Mouse (Mus musculus) lung, embryonic 14.5 days (tissue): Measurements from ENCODE around the gene Prpf19. TPM values are rescaled to one million over a fixed set of nuclear protein-coding genes. Genes with fewer than 3 reads are reported as not detected.
A peak's percentile ranks its signal among the peaks of the same experiment; 100 is the strongest.

Experiments
- ATAC-seq: fragments of 200-750 bp; cut with Nextera tagmentation; 2 replicates; pipeline ENCODE4 v1.8.0; 2017; ENCODE audit warnings: mild to moderate bottlenecking, moderate TSS enrichment, moderate library complexity; ENCODE audit not compliant: insufficient read depth
- DNase-seq: peaks from one replicate; pipeline ENCODE4 v3.0.0-alpha.2; 2015
- H3K27ac ChIP-seq: fragments of 300-500 bp; sonication (generic); 2 replicates; pipeline ENCODE4 v1.5.1; 2014; ENCODE audit warnings: low read depth, mild to moderate bottlenecking, moderate library complexity
- H3K27me3 ChIP-seq: fragments of 300-500 bp; sonication (generic); 2 replicates; pipeline ENCODE4 v1.6.1; 2014; ENCODE audit warnings: low read length, control low read depth; ENCODE audit not compliant: insufficient read depth
- H3K36me3 ChIP-seq: fragments of 300-500 bp; sonication (generic); 2 replicates; pipeline ENCODE4 v1.6.1; 2014; ENCODE audit warnings: control low read depth; ENCODE audit not compliant: insufficient read depth
- H3K4me1 ChIP-seq: fragments of 300-500 bp; sonication (generic); 2 replicates; pipeline ENCODE4 v1.6.1; 2014; ENCODE audit warnings: antibody characterized with exemption, control low read depth; ENCODE audit not compliant: insufficient read depth
- H3K4me2 ChIP-seq: fragments of 300-500 bp; sonication (generic); 2 replicates; pipeline ENCODE4 v1.6.1; 2014; ENCODE audit warnings: mild to moderate bottlenecking
- H3K4me3 ChIP-seq: fragments of 300-500 bp; sonication (generic); 2 replicates; pipeline ENCODE4 v1.5.1; 2014; ENCODE audit warnings: low read depth, low read length
- H3K9ac ChIP-seq: fragments of 300-500 bp; sonication (generic); 2 replicates; pipeline ENCODE4 v1.6.1; 2014
- H3K9me3 ChIP-seq: fragments of 300-500 bp; sonication (generic); 2 replicates; pipeline ENCODE4 v1.6.1; 2016; ENCODE audit warnings: low read depth, low read length, control low read depth
- CTCF ChIP-seq: IDR thresholded peaks from 2 replicates; pipeline ENCODE4 v1.5.1; 2016; ENCODE audit warnings: antibody characterized with exemption, low read depth
- WGBS: fragments of 180-500 bp; shearing (Covaris S2); extraction: QIAGEN DNeasy Blood & Tissue Kit; methylation state at CpG from one replicate; pipeline ENCODE4 v1.1.7; 2014; 5-methylcytosine and 5-hydroxymethylcytosine counted together
- polyA plus RNA-seq: library from polyadenylated mRNA; unstranded; fragments of >200 nt; fragmentation: Nextera tagmentation; extraction: Ambion mirVana; gene quantifications from 2 replicates; pipeline ENCODE4 v1.2.1, GENCODE M21; 2014

Prpf19 gene
- polyA plus RNA-seq, 1 experiment from 2014 or later, result 40.7 TPM

GRCm38 (mm10) chr19:10866351-10866750 lies 28.7 kb upstream of the Prpf19 start:
- 91% methylated on average over 13 of the region's 13 CpGs for WGBS
- Histone ChIP-seq H3K4me1 (0 out of 2 replicates have a peak, but pooled peaks cover 7% of the 10 kb centered on the region), H3K4me2 (no peak overlapping the region), H3K9ac (no peak overlapping the region), H3K36me3 (peaks cover 61% of the 10 kb centered on the region), H3K27me3 (no peaks in the 10 kb centered on the region), H3K4me3 (no peak overlapping the region), H3K27ac (no peak overlapping the region), H3K9me3 (no peaks in the 10 kb centered on the region)
- DNase-seq (no peak), ATAC-seq (no peak)
- no peak for TF ChIP-seq CTCF

GRCm38 (mm10) chr19:10867946-10868622 lies 26.9 kb upstream of the Prpf19 start:
- 0 out of 2 replicates have a peak, but pooled peaks cover 7% of the 10 kb centered on the region for H3K4me1 ChIP-seq
- no peaks in the 10 kb centered on the region for H3K27me3 ChIP-seq
- peak overlapping the region; percentile 85 for H3K4me3 ChIP-seq
- peaks cover 61% of the 10 kb centered on the region for H3K36me3 ChIP-seq
- DNase-seq, result no peak
- H3K27ac ChIP-seq, result no peak overlapping the region
- ATAC-seq, result no peak
- 22% methylated on average over 5 of the region's 5 CpGs for WGBS
- peak overlapping the region; percentile 83 for H3K4me2 ChIP-seq
- no peak for TF ChIP-seq CTCF
- no peaks in the 10 kb centered on the region for H3K9me3 ChIP-seq
- peak overlapping the region; percentile 89 for H3K9ac ChIP-seq

DNA sequence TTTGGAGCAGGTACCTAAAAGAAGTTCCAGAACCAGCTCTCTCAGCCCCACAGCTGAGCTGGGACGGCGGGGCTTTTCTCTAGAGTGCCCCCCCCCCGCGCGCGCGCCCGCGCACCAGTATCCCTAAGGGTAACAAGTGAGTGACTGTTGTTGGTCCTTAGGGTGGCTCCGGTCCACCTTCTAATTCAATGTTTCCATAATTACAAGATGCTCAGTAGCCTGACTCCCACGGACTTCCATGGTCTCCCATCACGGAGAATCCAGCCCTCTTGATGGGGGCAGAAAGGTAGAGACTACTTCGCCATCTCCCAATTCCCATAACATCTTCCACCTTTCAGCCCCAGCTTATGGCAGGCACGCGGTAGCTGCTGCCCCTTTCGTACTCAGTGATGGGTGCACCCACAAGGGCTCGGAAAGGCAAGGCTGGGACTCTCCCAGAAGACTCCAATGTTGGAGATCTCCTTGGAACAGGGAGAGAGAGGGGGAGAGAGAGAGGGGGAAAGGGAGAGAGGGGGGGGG lies 26.3 kb upstream of the Prpf19 start:
- peak overlapping the region; percentile 83 for H3K4me2 ChIP-seq
- 0 out of 2 replicates have a peak, but pooled peaks cover 7% of the 10 kb centered on the region for H3K4me1 ChIP-seq
- peak; percentile 34 for DNase-seq
- no peak for TF ChIP-seq CTCF
- 0 out of 2 replicates have a peak overlapping the region, but pooled peaks have one; percentile 12 for H3K27ac ChIP-seq
- peak overlapping the region; percentile 85 for H3K4me3 ChIP-seq
- no peaks in the 10 kb centered on the region for H3K9me3 ChIP-seq
- H3K27me3 ChIP-seq, result no peaks in the 10 kb centered on the region
- H3K9ac ChIP-seq, result peak overlapping the region; percentile 89
- peak; percentile 28 for ATAC-seq
- under 1% methylated on average over 17 of the region's 17 CpGs for WGBS
- peaks cover 61% of the 10 kb centered on the region for H3K36me3 ChIP-seq

DNA sequence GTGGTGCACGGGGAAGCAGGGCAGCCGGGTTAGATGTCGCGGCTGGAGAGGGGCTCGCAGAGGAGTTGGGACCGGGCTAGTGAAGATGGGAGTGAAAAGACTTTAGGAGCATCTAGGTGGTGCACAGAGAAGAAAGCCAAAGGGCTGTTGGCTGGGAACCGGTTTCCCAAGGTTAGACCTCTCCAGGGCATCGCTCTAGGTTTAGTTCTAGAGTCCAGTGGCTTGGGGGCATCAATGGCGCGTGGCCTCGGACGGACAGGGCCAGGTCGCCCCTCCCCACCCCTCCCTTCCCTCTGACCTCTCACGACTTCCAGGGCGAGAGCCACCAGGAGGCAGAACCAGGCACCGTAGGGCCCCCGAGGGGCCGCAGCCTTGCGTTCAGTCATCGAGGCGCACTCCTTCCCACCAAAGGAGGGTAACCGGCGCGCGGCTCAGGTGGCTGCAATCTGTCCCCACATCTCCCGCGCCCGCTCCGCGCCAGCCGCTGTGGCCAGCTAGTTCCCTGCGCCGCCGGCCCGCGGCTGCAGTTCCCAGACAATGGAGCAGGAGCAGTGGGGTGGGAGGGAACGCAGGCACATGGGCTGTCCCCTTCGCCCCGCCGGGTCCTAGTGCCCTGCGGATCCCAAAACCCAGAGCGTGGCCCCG lies 25.7 kb upstream of the Prpf19 start:
- TF ChIP-seq CTCF, result no peak

GRCm38 (mm10) chr19:10869886-10870527 lies 25.0 kb upstream of the Prpf19 start, which contains the start of gene Tmem132a:
TSS of gene Tmem132a (minus strand) at chr19:10869940.
- H3K36me3 ChIP-seq, result peaks cover 56% of the 10 kb centered on the region
- H3K4me3 ChIP-seq, result peak within 1 kb of the TSS; percentile 85
- H3K9me3 ChIP-seq, result no peaks in the 10 kb centered on the region
- TF ChIP-seq CTCF, result no peak
- peak; percentile 56 for ATAC-seq
- peak within 1 kb of the TSS; percentile 89 for H3K9ac ChIP-seq
- WGBS, result 3% methylated on average over 8 of the region's 8 CpGs
- H3K4me2 ChIP-seq, result peak within 1 kb of the TSS; percentile 83
- 0 out of 2 replicates have a peak, but pooled peaks cover 7% of the 10 kb centered on the region for H3K4me1 ChIP-seq
- peak within 1 kb of the TSS; percentile 80 for H3K27ac ChIP-seq
- peak; percentile 74 for DNase-seq
- H3K27me3 ChIP-seq, result no peaks in the 10 kb centered on the region

More for the DNA sequence above, 25.7 kb upstream of the Prpf19 start:
- H3K27me3 ChIP-seq, result no peaks in the 10 kb centered on the region
- H3K4me2 ChIP-seq, result peak overlapping the region; percentile 83
- WGBS, result under 1% methylated on average over 43 of the region's 43 CpGs
- ATAC-seq (peak; percentile 95), DNase-seq (peak; percentile 91)
- H3K4me1 ChIP-seq, result 0 out of 2 replicates have a peak, but pooled peaks cover 7% of the 10 kb centered on the region
- H3K4me3 ChIP-seq, result peak overlapping the region; percentile 85
- H3K36me3 ChIP-seq, result peaks cover 61% of the 10 kb centered on the region
- H3K27ac ChIP-seq, result peak overlapping the region; percentile 80
- no peaks in the 10 kb centered on the region for H3K9me3 ChIP-seq
- H3K9ac ChIP-seq, result peak overlapping the region; percentile 89

GRCm38 (mm10) chr19:10870676-10871075 lies 24.4 kb upstream of the Prpf19 start:
- ATAC-seq (no peak), DNase-seq (no peak)
- H3K27ac ChIP-seq, result peak overlapping the region; percentile 80; the same call in 1 of the 2 replicates
- H3K36me3 ChIP-seq, result peaks cover 49% of the 10 kb centered on the region
- 84% methylated on average over 3 of the region's 3 CpGs for WGBS
- 0 out of 2 replicates have a peak, but pooled peaks cover 7% of the 10 kb centered on the region for H3K4me1 ChIP-seq
- TF ChIP-seq CTCF, result no peak
- no peak overlapping the region for H3K4me3 ChIP-seq
- H3K9ac ChIP-seq, result no peak overlapping the region
- H3K27me3 ChIP-seq, result no peaks in the 10 kb centered on the region
- H3K4me2 ChIP-seq, result no peak overlapping the region
- no peaks in the 10 kb centered on the region for H3K9me3 ChIP-seq
